Mouse (Mus musculus) adrenal gland, postnatal 36 days (tissue): ENCODE data around the gene Tm4sf5. TPM values are rescaled to one million over a fixed set of nuclear protein-coding genes. Genes with fewer than 3 reads are reported as not detected.
A peak's percentile ranks its signal among the peaks of the same experiment; 100 is the strongest.
"Not testable (repeated sequence)": the region's sequence is repeated elsewhere in the genome, so short reads cannot be mapped to it uniquely, and the experiment has no call there.

ENCODE experiments used
- DNase-seq, 2 experiments: peaks; one replicate each; pipeline ENCODE4 v3.0.0; 2021; ENCODE audit warnings: mixed read lengths in 1 of 2
- total RNA-seq, 2 experiments: library from RNA; stranded (reverse); gene quantifications; 2 replicates each; pipeline ENCODE4 v1.2.3; 2021

Gene Tm4sf5
- total RNA-seq, 2 experiments from 2014 or later: 0.46 TPM; not detected in 1

- DNase-seq: peak; percentile 39 to 52
Measured at GRCm38 (mm10) chr11:70509753-70510564, 4.9 kb downstream of the Tm4sf5 start.

GRCm38 (mm10) chr11:70511242-70511641 is 6.2 kb downstream of the Tm4sf5 start:
- no peak for DNase-seq

- no peak for DNase-seq
Measured at GRCm38 (mm10) chr11:70511825-70512224, 6.8 kb downstream of the Tm4sf5 start.

- DNase-seq: no peak
Measured at GRCm38 (mm10) chr11:70512709-70513342, 7.8 kb downstream of the Tm4sf5 start.

GRCm38 (mm10) chr11:70513520-70513919 is 8.5 kb downstream of the Tm4sf5 start:
- DNase-seq: peak; percentile 15 to 41

GRCm38 (mm10) chr11:70514288-70514687 is 9.2 kb downstream of the Tm4sf5 start, which contains the start of gene Vmo1:
Gene Vmo1 (minus strand): TSS chr11:70514616.
- no peak for DNase-seq

- peak in 1 of 2 experiments; percentile 26 for DNase-seq
Measured at GRCm38 (mm10) chr11:70516352-70516751, 11.3 kb downstream of the Tm4sf5 start.

- DNase-seq: no peak
Measured at GRCm38 (mm10) chr11:70518436-70518835, 13.4 kb downstream of the Tm4sf5 start.

- no peak for DNase-seq
Measured at GRCm38 (mm10) chr11:70518923-70519322, 13.9 kb downstream of the Tm4sf5 start, which contains the start of gene Gltpd2. Gene Gltpd2 (plus strand): TSS chr11:70519196.

GRCm38 (mm10) chr11:70520178-70520769 is 15.2 kb downstream of the Tm4sf5 start:
- peak; percentile 41 to 60 for DNase-seq

- DNase-seq: not testable (repeated sequence)
Measured at GRCm38 (mm10) chr11:70523306-70523989, 18.4 kb downstream of the Tm4sf5 start.

- DNase-seq: no peak
Measured at GRCm38 (mm10) chr11:70524782-70525181, 19.7 kb downstream of the Tm4sf5 start.

- DNase-seq: peak; percentile 89 to 91
Measured at GRCm38 (mm10) chr11:70525184-70525678, 20.2 kb downstream of the Tm4sf5 start, which contains the start of gene Psmb6. Gene Psmb6 (plus strand): TSS chr11:70525367.

- DNase-seq: no peak
Measured at GRCm38 (mm10) chr11:70525726-70526125, 20.7 kb downstream of the Tm4sf5 start.

GRCm38 (mm10) chr11:70526211-70526610 is 21.2 kb downstream of the Tm4sf5 start:
- no peak for DNase-seq

GRCm38 (mm10) chr11:70528610-70529009 is 23.6 kb downstream of the Tm4sf5 start:
- no peak for DNase-seq

- DNase-seq: not testable (repeated sequence)
Measured at GRCm38 (mm10) chr11:70531065-70531464, 26.0 kb downstream of the Tm4sf5 start.

- no peak for DNase-seq
Measured at GRCm38 (mm10) chr11:70532839-70533238, 27.8 kb downstream of the Tm4sf5 start, which contains the start of gene Gm40193. Gene Gm40193 (minus strand): TSS chr11:70532939.

- DNase-seq: no peak
Measured at GRCm38 (mm10) chr11:70539423-70539822, 34.4 kb downstream of the Tm4sf5 start.

GRCm38 (mm10) chr11:70539877-70540587 is 35.0 kb downstream of the Tm4sf5 start, which contains the start of gene Pld2:
Gene Pld2 (plus strand): TSS chr11:70540064.
- DNase-seq: peak; percentile 93 to 94

GRCm38 (mm10) chr11:70540928-70541327 is 35.9 kb downstream of the Tm4sf5 start:
- DNase-seq: no peak
